Mouse (Mus musculus): ENCODE data around the gene Ddx43.

- no peak for TF ChIP-seq CTCF (IDR thresholded peaks at IDR 0.05; ENCODE audit: borderline replicate concordance, control insufficient read depth, extremely low read depth, insufficient read depth, low read length, poor library complexity)
- TF ChIP-seq POLR2A (IDR thresholded peaks at IDR 0.05; ENCODE audit: control insufficient read depth, extremely low read depth, insufficient read depth, low read length, poor library complexity), result no peak
These were observed 30.9 kb upstream of the Ddx43 start for GRCm38 (mm10) chr9:78364701-78365100.
